Mouse (Mus musculus) liver, postnatal 0 days (tissue): ENCODE measurements around the gene Fryl.

Experiments used
- CTCF ChIP-seq: sonication (generic); IDR thresholded peaks from 2 replicates; pipeline ENCODE4 v1.5.1; 2016; ENCODE audit warnings: antibody characterized with exemption, low read depth
- EP300 ChIP-seq: IDR thresholded peaks from 2 replicates; pipeline ENCODE4 v1.6.1; 2016; ENCODE audit warnings: antibody characterized with exemption, low read depth, mild to moderate bottlenecking

- TF ChIP-seq CTCF (no peak), EP300 (no peak)
Observed at GRCm38 (mm10) chr5:72995379-72995778, 261.0 kb downstream of the Fryl start.
